Mouse (Mus musculus) intestine, postnatal 0 days (tissue): ENCODE measurements at regions not wholly inside any gene's neighbourhood (a gene's known extent, or its start where the extent isn't known, plus 50 kb on each side); places are given as distances from the start of the nearest gene placed in this dataset.

Source experiments
- ATAC-seq: fragments of 200-750 bp; cut with Nextera tagmentation; 2 replicates; pipeline ENCODE4 v1.8.0; 2017; ENCODE audit warnings: mild to moderate bottlenecking, moderate TSS enrichment, moderate library complexity
- H3K27ac ChIP-seq: fragments of 300-500 bp; sonication (generic); 2 replicates; pipeline ENCODE4 v1.5.1; 2014; ENCODE audit warnings: mild to moderate bottlenecking, low read depth, low read length, moderate library complexity
- H3K27me3 ChIP-seq: fragments of 300-500 bp; sonication (generic); replicated peaks from 2 replicates; pipeline ENCODE4 v1.6.1; 2014; ENCODE audit warnings: low read length, mixed read lengths; ENCODE audit not compliant: control insufficient read depth, insufficient read depth
- H3K36me3 ChIP-seq: fragments of 300-500 bp; sonication (generic); 2 replicates; pipeline ENCODE4 v1.6.1; 2014; ENCODE audit warnings: mild to moderate bottlenecking, moderate library complexity; ENCODE audit not compliant: control insufficient read depth, insufficient read depth
- H3K4me1 ChIP-seq: fragments of 300-500 bp; sonication (generic); replicated peaks from 2 replicates; pipeline ENCODE4 v1.6.1; 2014; ENCODE audit warnings: antibody characterized with exemption, low read length, mixed read lengths; ENCODE audit not compliant: control insufficient read depth, insufficient read depth
- H3K4me2 ChIP-seq: fragments of 300-500 bp; sonication (generic); replicated peaks from 2 replicates; pipeline ENCODE4 v1.6.1; 2014; ENCODE audit warnings: low read depth, mild to moderate bottlenecking, moderate library complexity
- H3K4me3 ChIP-seq: fragments of 300-500 bp; sonication (generic); 2 replicates; pipeline ENCODE4 v1.5.1; 2014; ENCODE audit warnings: low read depth, low read length
- H3K9ac ChIP-seq: fragments of 300-500 bp; sonication (generic); 2 replicates; pipeline ENCODE4 v1.6.1; 2014; ENCODE audit warnings: mild to moderate bottlenecking, low read depth, low read length
- H3K9me3 ChIP-seq: fragments of 300-500 bp; sonication (generic); 2 replicates; pipeline ENCODE4 v1.6.1; 2016; ENCODE audit warnings: mixed run types; ENCODE audit not compliant: control insufficient read depth
- CTCF ChIP-seq: sonication (generic); IDR thresholded peaks from 2 replicates; pipeline ENCODE4 v1.5.1; 2016; ENCODE audit warnings: low read depth, mild to moderate bottlenecking, control low read depth, antibody characterized with exemption, moderate library complexity
- WGBS: fragments of 180-500 bp; shearing (Covaris S2); extraction: QIAGEN DNeasy Blood & Tissue Kit; methylation state at CpG from one replicate; pipeline ENCODE4 v1.1.7; 2014; 5-methylcytosine and 5-hydroxymethylcytosine counted together

DNA sequence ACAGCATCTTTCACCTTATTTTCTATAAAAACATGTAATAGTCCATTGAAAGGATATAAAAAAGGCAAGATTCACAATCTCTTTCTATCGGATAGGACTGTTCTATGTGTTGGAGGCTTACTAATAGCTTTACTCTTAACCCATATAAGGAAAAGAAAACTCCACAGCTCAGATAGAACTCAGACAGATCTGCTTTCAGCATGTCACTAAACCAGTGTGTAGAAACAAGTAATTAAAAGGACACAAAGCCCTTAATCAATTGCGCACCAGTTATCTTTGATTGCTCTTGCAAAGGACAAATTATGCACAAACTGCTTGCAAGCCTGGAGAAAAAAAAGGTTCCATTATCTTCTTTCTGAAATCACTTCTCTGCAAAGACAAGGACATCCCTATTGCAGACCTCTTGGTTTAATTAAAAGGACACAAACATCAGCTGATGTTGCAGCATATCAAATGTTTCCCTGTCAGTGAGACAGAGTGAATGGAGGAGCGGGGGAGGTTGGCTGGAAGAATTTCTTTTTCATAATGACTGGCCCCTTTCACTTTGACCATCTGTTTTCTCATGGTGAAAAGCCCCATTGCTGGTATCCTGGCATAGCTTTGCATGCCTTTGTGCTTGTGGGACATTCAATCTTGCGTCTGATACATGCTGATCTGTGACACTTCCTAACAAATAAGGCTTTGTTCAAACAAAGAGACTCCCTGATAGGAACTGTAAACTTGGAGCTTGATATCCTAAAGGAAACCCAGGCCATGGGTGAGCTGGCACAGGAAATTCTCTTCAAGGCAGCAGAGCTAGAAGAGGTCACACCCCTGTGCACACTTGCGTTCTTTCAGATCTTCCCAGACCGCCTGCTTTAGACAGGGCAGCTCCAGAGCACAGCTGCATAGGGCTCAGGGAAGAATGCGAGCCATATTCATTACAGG lies 162.8 kb upstream of the Rgmb start:
- TF ChIP-seq CTCF = no peak
- no peak overlapping the region for H3K27ac ChIP-seq

DNA sequence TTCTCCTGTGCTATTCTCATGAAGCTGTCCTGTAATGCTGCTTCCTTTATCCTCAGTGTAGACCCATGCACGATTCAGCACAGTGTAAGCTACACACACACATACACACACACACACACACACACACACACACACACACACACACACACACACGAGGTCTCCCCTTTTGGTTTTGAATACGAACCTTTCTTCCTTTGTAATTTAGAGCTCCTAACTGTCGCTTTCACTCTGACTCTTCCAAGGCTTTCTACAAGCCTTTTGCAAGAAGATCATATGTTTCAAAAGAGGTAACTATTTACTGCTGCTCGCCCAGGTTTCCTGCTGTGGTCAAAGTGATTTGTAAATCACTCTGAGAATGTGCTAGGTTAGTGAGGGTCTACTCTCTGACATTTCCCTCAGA lies 161.1 kb upstream of the Rgmb start:
- H3K4me1 ChIP-seq = no peaks in the 10 kb centered on the region
- TF ChIP-seq CTCF = no peak
- ATAC-seq = no peak
- H3K36me3 ChIP-seq = no peaks in the 10 kb centered on the region
- WGBS = 75% methylated on average over 5 of the region's 5 CpGs
- no peaks in the 10 kb centered on the region for H3K9me3 ChIP-seq
- H3K27ac ChIP-seq = no peak overlapping the region
- H3K27me3 ChIP-seq = no peaks in the 10 kb centered on the region
- H3K9ac ChIP-seq = no peak overlapping the region
- H3K4me3 ChIP-seq = no peak overlapping the region
- H3K4me2 ChIP-seq = no peak overlapping the region

More for the DNA sequence above, 162.8 kb upstream of the Rgmb start:
- ATAC-seq = no peak
- Histone ChIP-seq H3K4me3 (no peak overlapping the region), H3K4me1 (no peaks in the 10 kb centered on the region), H3K27me3 (no peaks in the 10 kb centered on the region), H3K9me3 (no peaks in the 10 kb centered on the region), H3K4me2 (no peak overlapping the region), H3K36me3 (no peaks in the 10 kb centered on the region), H3K9ac (no peak overlapping the region)
- 39% methylated on average over 7 of the region's 7 CpGs for WGBS

DNA sequence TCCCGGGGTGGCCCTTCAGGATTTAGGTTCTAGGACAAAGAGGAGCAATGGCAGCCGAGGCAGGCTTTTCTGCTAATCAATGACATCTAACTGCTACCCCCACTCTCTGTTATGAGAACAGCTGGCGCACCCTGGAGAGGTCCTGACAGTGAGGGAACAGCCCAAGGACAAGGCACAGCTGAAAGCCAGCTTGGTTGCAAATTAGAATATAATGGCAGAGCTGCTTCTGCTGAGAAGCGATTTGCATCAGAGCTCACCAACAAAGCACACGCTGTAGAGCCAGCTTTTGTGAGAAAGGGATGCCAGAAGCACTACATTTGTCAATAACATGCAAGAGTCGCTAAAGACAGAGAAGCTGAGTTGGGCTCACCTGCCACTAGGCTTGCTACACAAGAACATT lies 159.5 kb upstream of the Rgmb start:
- no peak overlapping the region for H3K27ac ChIP-seq
- H3K9ac ChIP-seq = no peak overlapping the region
- H3K4me3 ChIP-seq = no peak overlapping the region
- TF ChIP-seq CTCF = no peak
- H3K4me1 ChIP-seq = no peaks in the 10 kb centered on the region
- no peaks in the 10 kb centered on the region for H3K9me3 ChIP-seq
- no peak for ATAC-seq
- H3K36me3 ChIP-seq = no peaks in the 10 kb centered on the region
- 28% methylated on average over 6 of the region's 6 CpGs for WGBS
- no peak overlapping the region for H3K4me2 ChIP-seq
- no peaks in the 10 kb centered on the region for H3K27me3 ChIP-seq

DNA sequence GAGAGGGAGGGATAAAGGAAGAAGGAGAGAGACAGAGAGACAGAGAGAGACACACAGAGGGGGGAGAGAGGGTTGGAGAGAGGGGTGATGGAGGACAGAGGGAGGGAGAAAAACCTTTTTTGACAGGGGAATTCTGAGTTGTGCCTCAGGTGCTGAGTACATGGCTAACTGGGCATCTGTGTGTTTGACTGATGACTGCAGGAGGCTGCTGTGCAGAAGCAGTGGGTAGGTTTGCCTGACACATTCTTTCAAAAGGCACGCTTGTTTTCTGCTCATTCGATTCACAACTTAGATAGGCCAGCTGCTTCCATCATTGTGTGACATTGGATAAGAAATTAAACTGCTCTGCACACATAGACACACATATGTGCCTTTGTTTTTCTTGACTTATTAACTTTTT lies 150.7 kb upstream of the Rgmb start:
- no peak for TF ChIP-seq CTCF
- H3K27me3 ChIP-seq = no peaks in the 10 kb centered on the region
- H3K9me3 ChIP-seq = no peaks in the 10 kb centered on the region
- no peak overlapping the region for H3K4me2 ChIP-seq
- no peak overlapping the region for H3K9ac ChIP-seq
- no peak overlapping the region for H3K4me3 ChIP-seq
- H3K27ac ChIP-seq = no peak overlapping the region
- H3K4me1 ChIP-seq = no peaks in the 10 kb centered on the region
- 52% methylated on average over 2 of the region's 2 CpGs for WGBS
- ATAC-seq = no peak
- no peaks in the 10 kb centered on the region for H3K36me3 ChIP-seq

DNA sequence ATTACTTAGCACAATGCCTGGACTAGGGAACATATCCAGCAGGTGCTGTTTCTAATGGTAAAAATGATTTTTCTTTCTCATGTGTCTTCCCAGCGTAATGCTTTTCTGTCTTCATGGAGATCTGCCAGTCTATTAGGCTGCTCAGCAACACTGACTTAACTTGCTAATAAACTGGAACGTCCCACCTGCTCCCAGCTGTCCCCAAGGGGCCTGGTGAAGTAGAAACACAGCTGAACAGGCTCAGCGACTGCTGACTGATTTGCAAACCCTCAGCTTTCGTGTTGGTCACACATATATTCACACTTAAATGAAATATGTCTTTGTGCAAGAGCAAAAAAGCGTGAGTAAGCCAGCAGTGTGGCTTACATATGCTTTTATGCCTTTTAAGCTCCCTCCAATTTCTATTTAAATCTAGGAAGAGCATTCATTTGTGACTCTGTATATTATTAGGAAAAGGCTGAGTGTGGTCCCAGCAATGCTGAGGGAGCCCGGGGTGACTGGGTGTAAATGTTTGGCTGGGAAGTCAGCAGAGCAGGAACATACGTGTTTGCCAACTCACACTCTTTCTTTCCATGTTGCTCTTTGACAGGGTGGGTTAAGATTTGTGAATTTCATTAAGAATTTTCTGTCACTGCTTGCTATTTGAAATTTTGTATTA lies 146.7 kb upstream of the Rgmb start:
- ATAC-seq = no peak
- no peaks in the 10 kb centered on the region for H3K4me1 ChIP-seq
- H3K36me3 ChIP-seq = no peaks in the 10 kb centered on the region
- H3K9ac ChIP-seq = no peak overlapping the region
- no peak overlapping the region for H3K4me3 ChIP-seq
- H3K27ac ChIP-seq = no peak overlapping the region
- 54% methylated on average over 7 of the region's 7 CpGs for WGBS
- H3K27me3 ChIP-seq = no peaks in the 10 kb centered on the region
- no peak overlapping the region for H3K4me2 ChIP-seq
- no peaks in the 10 kb centered on the region for H3K9me3 ChIP-seq
- TF ChIP-seq CTCF = no peak

DNA sequence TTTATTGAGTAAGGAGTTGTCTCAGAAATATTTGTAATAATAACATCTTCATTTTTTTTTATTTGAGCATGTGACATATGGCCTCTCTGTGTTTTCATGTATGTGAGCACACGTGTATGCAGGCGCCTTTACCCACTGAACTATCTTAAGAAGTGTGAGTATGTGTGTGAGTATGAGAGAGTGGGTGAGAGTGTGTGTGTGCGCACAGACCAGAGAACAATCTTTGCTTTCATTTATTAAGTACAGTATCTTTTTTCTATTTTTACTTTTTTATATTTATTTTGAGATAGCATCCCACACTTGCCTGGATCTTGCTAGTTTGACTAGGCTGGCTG lies 140.5 kb upstream of the Rgmb start:
- H3K4me3 ChIP-seq = no peak overlapping the region
- no peaks in the 10 kb centered on the region for H3K4me1 ChIP-seq
- TF ChIP-seq CTCF = no peak
- H3K9ac ChIP-seq = no peak overlapping the region
- H3K27ac ChIP-seq = no peak overlapping the region
- H3K27me3 ChIP-seq = no peaks in the 10 kb centered on the region
- H3K9me3 ChIP-seq = no peaks in the 10 kb centered on the region
- ATAC-seq = no peak
- WGBS = 86% methylated on average over 3 of the region's 3 CpGs
- H3K4me2 ChIP-seq = no peak overlapping the region
- no peaks in the 10 kb centered on the region for H3K36me3 ChIP-seq
